Comparison of ENCODE assay signal across 8 mouse cellular contexts in genomic region chr1:69688118-69688517, GRCm38 (mm10). TPM values are rescaled to one million over a fixed set of nuclear protein-coding genes. Genes with fewer than 3 reads are reported as not detected.
DNase-seq lines count a peak whose midpoint lies in the region; ATAC-seq lines count a peak whose summit lies in the region.

No protein-coding gene starts in this region.

- H3K27me3 ChIP-seq in kidney, embryonic 14.5 days (ENCODE audit: control insufficient read depth, insufficient read depth, low read length) = no peaks in the 10 kb centered on the region
- H3K27me3 ChIP-seq in hindbrain, embryonic 12.5 days = no peaks in the 10 kb centered on the region
- H3K27me3 ChIP-seq in midbrain, embryonic 14.5 days (ENCODE audit: control insufficient read depth, insufficient read depth, low read length) = no peaks in the 10 kb centered on the region

- ATAC-seq in kidney, embryonic 14.5 days (ENCODE audit: low FRiP score, low TSS enrichment) = no peak
- ATAC-seq in hindbrain, embryonic 12.5 days (ENCODE audit: low FRiP score) = no peak
- ATAC-seq in midbrain, embryonic 14.5 days (ENCODE audit: low FRiP score, low TSS enrichment) = no peak

- DNase-seq in kidney, adult 8-10 months = no peak
- DNase-seq in embryo, embryonic 10.5 days (ENCODE audit: low spot score) = peak; percentile 32
- peak; percentile 11 for DNase-seq in midbrain, embryonic 14.5 days
- DNase-seq in MN1 (ENCODE audit: low spot score) = no peak
- no peak for DNase-seq in cerebellum, adult 9-11 months
- no peak for DNase-seq in gastrocnemius, adult 8-10 months (ENCODE audit: low spot score in 2 of 2)

- WGBS in kidney, embryonic 14.5 days = 8% methylated on average over 4 of the region's 4 CpGs
- WGBS in hindbrain, embryonic 12.5 days = 12% methylated on average over 4 of the region's 4 CpGs
- whole genome bisulfite sequencing in midbrain, embryonic 14.5 days = 11% methylated on average over 4 of the region's 4 CpGs

- H3K4me1 ChIP-seq in kidney, embryonic 14.5 days (ENCODE audit: control insufficient read depth, insufficient read depth, low read length) = no peaks in the 10 kb centered on the region
- H3K4me1 ChIP-seq in hindbrain, embryonic 12.5 days = peaks cover 9% of the 10 kb centered on the region; the same call in 1 of the 2 replicates
- H3K4me1 ChIP-seq in midbrain, embryonic 14.5 days (ENCODE audit: control insufficient read depth, insufficient read depth, low read length) = 0 out of 2 replicates have a peak, but pooled peaks cover 7% of the 10 kb centered on the region

- no peaks in the 10 kb centered on the region for H3K9me3 ChIP-seq in kidney, embryonic 14.5 days (ENCODE audit: control insufficient read depth, low read length)
- no peaks in the 10 kb centered on the region for H3K9me3 ChIP-seq in hindbrain, embryonic 12.5 days (replicated peaks)
- no peaks in the 10 kb centered on the region for H3K9me3 ChIP-seq in midbrain, embryonic 14.5 days (ENCODE audit: control insufficient read depth, low read length)

- no peak overlapping the region for H3K27ac ChIP-seq in kidney, embryonic 14.5 days (ENCODE audit: low read depth, low read length)
- no peak overlapping the region for H3K27ac ChIP-seq in hindbrain, embryonic 12.5 days
- no peak overlapping the region for H3K27ac ChIP-seq in midbrain, embryonic 14.5 days (replicated peaks; ENCODE audit: low read depth, low read length)

- peak overlapping the region; percentile 69; the same call in 1 of the 2 replicates for H3K9ac ChIP-seq in kidney, embryonic 14.5 days (ENCODE audit: low read depth, low read length)
- H3K9ac ChIP-seq in hindbrain, embryonic 12.5 days = 0 out of 2 replicates have a peak overlapping the region, but pooled peaks have one; percentile 75
- H3K9ac ChIP-seq in midbrain, embryonic 14.5 days (replicated peaks; ENCODE audit: low read length) = no peak overlapping the region

- peak overlapping the region; percentile 75 for H3K4me3 ChIP-seq in kidney, embryonic 14.5 days (ENCODE audit: low read length)
- H3K4me3 ChIP-seq in hindbrain, embryonic 12.5 days = peak overlapping the region; percentile 76
- peak overlapping the region; percentile 66 for H3K4me3 ChIP-seq in midbrain, embryonic 14.5 days (replicated peaks; ENCODE audit: low read depth, low read length)

- peak overlapping the region; percentile 74 for H3K4me2 ChIP-seq in kidney, embryonic 14.5 days (replicated peaks; ENCODE audit: low read depth, low read length)
- peak overlapping the region; percentile 73 for H3K4me2 ChIP-seq in hindbrain, embryonic 12.5 days (replicated peaks)
- H3K4me2 ChIP-seq in midbrain, embryonic 14.5 days (ENCODE audit: low read length) = peak overlapping the region; percentile 83

- no peaks in the 10 kb centered on the region for H3K36me3 ChIP-seq in kidney, embryonic 14.5 days (ENCODE audit: control insufficient read depth, insufficient read depth, low read length)
- no peaks in the 10 kb centered on the region for H3K36me3 ChIP-seq in hindbrain, embryonic 12.5 days
- no peaks in the 10 kb centered on the region for H3K36me3 ChIP-seq in midbrain, embryonic 14.5 days (ENCODE audit: control insufficient read depth, insufficient read depth, low read length)

RNA-seq across cellular contexts. Expression of gene Ikzf2, which starts 1.1 kb away (rescaled TPM):
- 4.8 and 5.6 TPM in 2 replicates for polyA plus RNA-seq in kidney, embryonic 14.5 days (2014; fragmentation: Nextera tagmentation; extraction: Ambion mirVana)
- polyA plus RNA-seq in hindbrain, embryonic 12.5 days (2016; fragmentation: Nextera tagmentation; extraction: Ambion mirVana) = 4.0 and 6.2 TPM in 2 replicates
- polyA plus RNA-seq in midbrain, embryonic 14.5 days (2014; fragmentation: Nextera tagmentation; extraction: Ambion mirVana) = 4.5 TPM in 2 replicates
- 10 to 100 TPM; 16.9 to 23.0 (median 20.5) TPM for total RNA-seq in gastrocnemius, adult 8-10 months (2022)

Comparison
In these comparisons a context has a peak if more than half of its experiments do, and no peak if none do; other contexts are left out.
1. DNase-seq: peak in embryo, embryonic 10.5 days (single experiment) and midbrain, embryonic 14.5 days (single experiment); none in kidney, adult 8-10 months (0 of 2), MN1 (single experiment), cerebellum, adult 9-11 months (single experiment) and gastrocnemius, adult 8-10 months (0 of 2).
2. Peak in every context shown above with its lines, with median percentiles within 50 percentile points of each other: H3K4me2 ChIP-seq and H3K4me3 ChIP-seq.